Mouse (Mus musculus): ENCODE measurements around the gene Scd3. TPM values are rescaled to one million over a fixed set of nuclear protein-coding genes. Genes with fewer than 3 reads are reported as not detected.

Gene Scd3
- polyA plus RNA-seq, 2 experiments, result not detected

DNA sequence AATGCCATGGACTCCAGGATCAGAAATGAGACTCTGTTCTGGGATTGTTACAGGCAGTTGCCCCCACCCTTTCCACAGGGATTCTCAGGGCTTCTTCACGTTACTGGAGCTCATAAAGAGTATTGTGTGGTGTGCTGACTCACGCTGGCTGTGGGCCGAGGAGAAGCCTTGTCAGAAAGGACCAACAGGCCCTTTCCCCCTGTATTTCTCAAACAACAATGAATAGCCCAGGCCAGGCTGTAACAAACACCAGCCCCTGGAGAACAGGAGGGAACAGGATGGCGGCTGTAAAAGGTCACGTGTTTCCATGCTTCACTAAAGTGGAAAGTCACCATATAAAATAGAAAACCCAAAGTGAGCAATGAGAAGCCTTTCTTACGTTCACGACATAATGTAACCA is 62.2 kb downstream of the Scd3 start:
- Histone ChIP-seq H3K4me1 (replicated peaks; ENCODE audit: control insufficient read depth in 2 of 2, insufficient read depth in 2 of 2, low read length in 1 of 2) (peaks cover 23 to 30% of the 10 kb centered on the region in 2 experiments), H3K9me3 (ENCODE audit: control insufficient read depth, low read length) (no peaks in the 10 kb centered on the region), H3K4me3 (ENCODE audit: insufficient read depth in 1 of 2, low read depth in 2 of 2, low read length in 2 of 2) (no peak overlapping the region), H3K27me3 (ENCODE audit: control insufficient read depth, insufficient read depth, low read length) (no peaks in the 10 kb centered on the region), H3K4me2 (ENCODE audit: low read depth) (peak overlapping the region; percentile 28; the same call in 1 of the 2 replicates), H3K9ac (replicated peaks) (no peak overlapping the region), H3K36me3 (replicated peaks; ENCODE audit: control insufficient read depth, insufficient read depth, low read depth) (no peaks in the 10 kb centered on the region), H3K27ac (peak overlapping the region; percentile 4)
- ATAC-seq (ENCODE audit: insufficient read depth), result no peak
- WGBS (ENCODE audit: insufficient replicate concordance), result 45% methylated on average over 7 of the region's 7 CpGs
- DNase-seq (ENCODE audit: low read depth in 3 of 3, low spot score in 3 of 3), result no peak
- TF ChIP-seq EP300 (IDR thresholded peaks at IDR 0.05; ENCODE audit: low read depth) (no peak), CTCF (IDR thresholded peaks at IDR 0.05; ENCODE audit: low read depth) (no peak)

DNA sequence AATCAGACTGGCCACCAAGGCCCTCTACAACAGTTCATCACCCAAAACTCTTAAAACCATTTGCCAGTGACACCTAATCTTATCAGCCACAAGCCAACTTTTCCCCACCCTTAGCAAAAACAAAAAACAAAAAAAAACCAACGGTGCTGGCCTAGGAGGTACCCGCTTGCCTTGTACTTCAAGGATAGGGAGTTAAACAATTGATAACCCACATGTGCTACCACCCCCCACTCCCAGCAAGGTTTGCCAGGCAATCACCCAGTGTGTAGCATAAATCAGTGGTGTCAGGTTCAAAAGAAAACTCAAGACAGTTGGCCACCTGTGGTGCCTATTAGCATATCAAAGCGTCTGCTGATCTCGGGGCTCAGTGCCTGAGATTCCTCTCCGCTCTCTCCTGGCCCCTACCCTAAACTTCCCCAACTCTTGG is 62.9 kb downstream of the Scd3 start:
- Histone ChIP-seq H3K4me2 (ENCODE audit: low read depth) (peak overlapping the region; percentile 61), H3K9me3 (ENCODE audit: control insufficient read depth, low read length) (no peaks in the 10 kb centered on the region), H3K4me3 (ENCODE audit: insufficient read depth in 1 of 2, low read depth in 2 of 2, low read length in 2 of 2) (peak overlapping the region in 1 of 2 experiments; percentile 55; a peak in 2 of 4 replicates), H3K9ac (replicated peaks) (peak overlapping the region; percentile 61), H3K36me3 (replicated peaks; ENCODE audit: control insufficient read depth, insufficient read depth, low read depth) (no peaks in the 10 kb centered on the region), H3K27ac (peak overlapping the region; percentile 52), H3K4me1 (replicated peaks; ENCODE audit: control insufficient read depth in 2 of 2, insufficient read depth in 2 of 2, low read length in 1 of 2) (peaks cover 23 to 30% of the 10 kb centered on the region in 2 experiments), H3K27me3 (ENCODE audit: control insufficient read depth, insufficient read depth, low read length) (no peaks in the 10 kb centered on the region)
- no peak for TF ChIP-seq CTCF (IDR thresholded peaks at IDR 0.05; ENCODE audit: low read depth)
- peak; percentile 65 for TF ChIP-seq EP300 (IDR thresholded peaks at IDR 0.05; ENCODE audit: low read depth)
- ATAC-seq (ENCODE audit: insufficient read depth) (peak; percentile 5; the same call in 1 of the 2 replicates), DNase-seq (ENCODE audit: low read depth in 3 of 3, low spot score in 3 of 3) (peak in 1 of 3 experiments; percentile 45)
- 23% methylated on average over 5 of the region's 5 CpGs for WGBS (ENCODE audit: insufficient replicate concordance)

DNA sequence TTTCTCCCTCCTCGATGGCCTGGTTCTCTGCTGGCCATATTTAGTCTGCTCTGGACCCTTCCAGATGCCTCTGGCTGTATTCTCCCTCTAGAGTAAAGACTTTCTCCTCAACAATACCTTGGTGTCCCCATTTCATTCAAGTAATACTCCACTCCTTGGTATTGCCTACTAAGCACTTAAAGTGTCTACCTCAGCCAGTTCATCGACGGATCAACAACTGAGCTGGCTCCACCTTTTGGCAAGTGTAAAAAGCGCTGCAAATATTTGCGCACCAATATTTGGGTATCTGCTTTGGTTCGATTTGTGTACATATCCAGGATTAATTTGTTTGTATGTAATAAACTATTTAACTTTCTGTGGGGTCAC is 63.4 kb downstream of the Scd3 start:
- Histone ChIP-seq H3K9me3 (ENCODE audit: control insufficient read depth, low read length) (no peaks in the 10 kb centered on the region), H3K27ac (peak overlapping the region; percentile 52), H3K4me3 (ENCODE audit: insufficient read depth in 1 of 2, low read depth in 2 of 2, low read length in 2 of 2) (peak overlapping the region; percentile 55 to 80), H3K9ac (replicated peaks) (peak overlapping the region; percentile 61), H3K36me3 (replicated peaks; ENCODE audit: control insufficient read depth, insufficient read depth, low read depth) (no peaks in the 10 kb centered on the region), H3K4me1 (replicated peaks; ENCODE audit: control insufficient read depth in 2 of 2, insufficient read depth in 2 of 2, low read length in 1 of 2) (peaks cover 23 to 30% of the 10 kb centered on the region in 2 experiments), H3K4me2 (ENCODE audit: low read depth) (peak overlapping the region; percentile 61), H3K27me3 (ENCODE audit: control insufficient read depth, insufficient read depth, low read length) (no peaks in the 10 kb centered on the region)
- ATAC-seq (ENCODE audit: insufficient read depth) (peak; percentile 29; the same call in 1 of the 2 replicates), DNase-seq (ENCODE audit: low read depth in 3 of 3, low spot score in 3 of 3) (peak in 1 of 3 experiments; percentile 42)
- no peak for TF ChIP-seq CTCF (IDR thresholded peaks at IDR 0.05; ENCODE audit: low read depth)
- WGBS (ENCODE audit: insufficient replicate concordance), result 11% methylated on average over 6 of the region's 6 CpGs

DNA sequence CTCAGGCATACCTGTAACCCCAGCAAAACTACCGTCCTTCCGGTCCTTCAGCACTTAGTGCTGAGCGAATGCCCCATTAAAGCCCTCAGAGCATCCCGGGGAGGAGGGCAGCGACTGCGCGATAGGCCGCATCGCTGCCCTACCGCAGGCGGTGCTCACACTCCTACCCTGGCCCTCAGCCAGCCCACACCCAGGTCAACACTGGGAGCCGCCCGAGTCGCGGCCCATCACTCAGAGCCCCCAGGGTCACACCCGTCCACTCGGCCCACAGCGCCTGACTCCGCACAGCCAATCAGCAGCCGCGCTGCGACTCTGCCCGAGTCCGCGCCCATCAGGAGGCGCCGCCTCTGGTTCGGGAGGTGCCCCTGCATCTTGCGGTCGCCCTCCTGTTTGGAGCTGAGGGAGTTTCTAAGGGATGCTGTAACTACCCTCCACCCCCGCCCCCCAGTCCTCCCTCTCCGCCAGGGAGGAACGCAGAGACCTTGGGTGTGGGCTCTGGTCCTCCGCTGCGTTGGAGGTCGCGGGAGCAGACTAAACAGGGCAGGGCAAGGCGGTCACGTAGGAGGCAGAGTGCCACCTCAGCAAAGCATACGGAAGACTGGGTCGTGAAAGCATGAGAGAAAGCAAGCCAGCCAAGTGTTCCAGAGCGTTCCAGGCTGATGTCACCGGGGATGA is 63.9 kb downstream of the Scd3 start:
- Histone ChIP-seq H3K4me2 (ENCODE audit: low read depth) (peak overlapping the region; percentile 61), H3K27me3 (ENCODE audit: control insufficient read depth, insufficient read depth, low read length) (no peaks in the 10 kb centered on the region), H3K4me3 (ENCODE audit: insufficient read depth in 1 of 2, low read depth in 2 of 2, low read length in 2 of 2) (peak overlapping the region; percentile 55 to 80), H3K9ac (replicated peaks) (peak overlapping the region; percentile 61), H3K9me3 (ENCODE audit: control insufficient read depth, low read length) (no peaks in the 10 kb centered on the region), H3K36me3 (replicated peaks; ENCODE audit: control insufficient read depth, insufficient read depth, low read depth) (no peaks in the 10 kb centered on the region), H3K27ac (peak overlapping the region; percentile 52), H3K4me1 (replicated peaks; ENCODE audit: control insufficient read depth in 2 of 2, insufficient read depth in 2 of 2, low read length in 1 of 2) (peaks cover 23 to 30% of the 10 kb centered on the region in 2 experiments)
- TF ChIP-seq EP300 (IDR thresholded peaks at IDR 0.05; ENCODE audit: low read depth) (0 out of 2 replicates have a peak, but pooled peaks have one; percentile 38), CTCF (IDR thresholded peaks at IDR 0.05; ENCODE audit: low read depth) (peak; percentile 65)
- peak; percentile 89 to 90 (median 89) for DNase-seq (ENCODE audit: low read depth in 3 of 3, low spot score in 3 of 3)
- peak; percentile 98 for ATAC-seq (ENCODE audit: insufficient read depth)
- WGBS (ENCODE audit: insufficient replicate concordance), result under 1% methylated on average over 43 of the region's 43 CpGs

DNA sequence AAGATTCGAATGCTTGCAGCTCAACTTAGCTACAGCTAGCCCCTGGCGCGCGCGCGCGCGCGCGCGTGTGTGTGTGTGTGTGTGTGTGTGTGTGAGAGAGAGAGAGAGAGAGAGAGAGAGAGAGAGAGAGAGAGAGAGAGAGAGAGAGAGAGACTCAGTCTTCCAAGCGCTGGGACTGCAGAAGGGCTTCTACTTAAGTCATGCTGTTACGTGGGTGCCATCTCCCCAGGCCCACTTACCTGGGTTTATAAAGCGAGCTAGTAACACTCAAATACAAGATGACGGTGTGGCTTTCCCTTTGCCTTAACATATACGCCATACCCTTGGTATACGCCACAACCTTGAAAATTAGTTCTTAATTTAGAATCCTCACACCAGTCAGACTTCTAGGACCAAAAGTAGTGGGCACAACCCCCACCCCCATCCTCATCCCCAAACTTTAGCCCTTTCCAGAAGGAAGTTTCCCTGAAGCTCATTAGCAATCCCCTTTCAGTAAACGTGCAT is 64.5 kb downstream of the Scd3 start:
- H3K27ac ChIP-seq, result peak overlapping the region; percentile 52
- 21% methylated on average over 18 of the region's 18 CpGs for WGBS (ENCODE audit: insufficient replicate concordance)
- H3K36me3 ChIP-seq (replicated peaks; ENCODE audit: control insufficient read depth, insufficient read depth, low read depth), result no peaks in the 10 kb centered on the region

More for the DNA sequence above, 64.5 kb downstream of the Scd3 start:
- Histone ChIP-seq H3K27me3 (ENCODE audit: control insufficient read depth, insufficient read depth, low read length) (no peaks in the 10 kb centered on the region), H3K4me1 (replicated peaks; ENCODE audit: control insufficient read depth in 2 of 2, insufficient read depth in 2 of 2, low read length in 1 of 2) (peaks cover 23 to 30% of the 10 kb centered on the region in 2 experiments), H3K9ac (replicated peaks) (peak overlapping the region; percentile 52), H3K4me2 (ENCODE audit: low read depth) (peak overlapping the region; percentile 61), H3K9me3 (ENCODE audit: control insufficient read depth, low read length) (no peaks in the 10 kb centered on the region), H3K4me3 (ENCODE audit: insufficient read depth in 1 of 2, low read depth in 2 of 2, low read length in 2 of 2) (peak overlapping the region; percentile 55 to 80)
- TF ChIP-seq EP300 (IDR thresholded peaks at IDR 0.05; ENCODE audit: low read depth) (no peak), CTCF (IDR thresholded peaks at IDR 0.05; ENCODE audit: low read depth) (no peak)
- no peak for DNase-seq (ENCODE audit: low read depth in 3 of 3, low spot score in 3 of 3)
- no peak for ATAC-seq (ENCODE audit: insufficient read depth)
